Mouse (Mus musculus): Measurements from ENCODE around the gene Cmtm8.

GRCm38 (mm10) chr9:114829669-114830068 is 14.3 kb downstream of the Cmtm8 start:
- TF ChIP-seq E2F4 (IDR thresholded peaks at IDR 0.05; ENCODE audit: borderline replicate concordance, low read depth, low read length): no peak
- no peak for TF ChIP-seq USF2 (IDR thresholded peaks at IDR 0.05; ENCODE audit: borderline replicate concordance in 1 of 2, insufficient read depth in 1 of 2, low read depth in 1 of 2, low read length in 2 of 2)
- TF ChIP-seq MYC (IDR thresholded peaks at IDR 0.05; ENCODE audit: low read depth, low read length): no peak
- TF ChIP-seq CTCF (IDR thresholded peaks at IDR 0.05 in 2 of 3, conservative IDR thresholded peaks at IDR 0.05 in 1 of 3; ENCODE audit: control insufficient read depth in 1 of 3, insufficient read depth in 1 of 3, low read depth in 2 of 3, low read length in 3 of 3, poor library complexity in 1 of 3, severe bottlenecking in 1 of 3): no peak
- TF ChIP-seq TCF12 (IDR thresholded peaks at IDR 0.05; ENCODE audit: low read depth, low read length): no peak
- no peak for TF ChIP-seq ZKSCAN1 (IDR thresholded peaks at IDR 0.05; ENCODE audit: low read depth, low read length)
- no peak for TF ChIP-seq RAD21 (IDR thresholded peaks at IDR 0.05; ENCODE audit: low read depth, low read length)
